Mouse (Mus musculus) kidney, adult 2 months (tissue): ENCODE data around the gene B4galnt2. TPM values are rescaled to one million over a fixed set of nuclear protein-coding genes. Genes with fewer than 3 reads are reported as not detected.

Source experiments
- DNase-seq: peaks from one replicate; pipeline ENCODE4 v3.0.0; 2021
- H3K27ac ChIP-seq: fragments of 200-500 bp; 2 replicates; pipeline ENCODE4 v1.5.1; 2012; ENCODE audit warnings: low read depth, low read length, control low read depth, inconsistent platforms; ENCODE audit not compliant: insufficient read depth
- H3K27me3 ChIP-seq: fragments of 200-500 bp; replicated peaks from 2 replicates; pipeline ENCODE4 v1.6.1; 2012; ENCODE audit warnings: mild to moderate bottlenecking, moderate library complexity, low read length, inconsistent platforms; ENCODE audit not compliant: control insufficient read depth, insufficient read depth
- H3K36me3 ChIP-seq: fragments of 200-500 bp; 2 replicates; pipeline ENCODE4 v1.6.1; 2012; ENCODE audit warnings: mild to moderate bottlenecking, moderate library complexity, low read length, inconsistent platforms; ENCODE audit not compliant: control insufficient read depth, insufficient read depth
- H3K4me1 ChIP-seq: fragments of 200-500 bp; 2 replicates; pipeline ENCODE4 v1.6.1; 2011; ENCODE audit warnings: low read length; ENCODE audit not compliant: control insufficient read depth, insufficient read depth
- H3K4me3 ChIP-seq: fragments of 200-500 bp; 2 replicates; pipeline ENCODE4 v1.5.1; 2011; ENCODE audit warnings: mild to moderate bottlenecking, low read depth, low read length, control low read depth; ENCODE audit not compliant: insufficient read depth
- CTCF ChIP-seq: fragments of 200-500 bp; conservative IDR thresholded peaks from 2 replicates; pipeline ENCODE4 v1.5.1; 2011; ENCODE audit warnings: low read depth, mild to moderate bottlenecking, control low read depth, low read length, moderate library complexity, mixed read lengths; ENCODE audit not compliant: insufficient read depth, insufficient read length
- POLR2A ChIP-seq: fragments of 200-500 bp; IDR thresholded peaks from one replicate; pipeline ENCODE4 v1.6.1; 2011; ENCODE audit warnings: low read depth, low read length, control low read depth
- WGBS: fragments of 180-500 bp; shearing (Covaris S2); methylation state at CpG from one replicate; pipeline ENCODE4 v1.1.7; 2018; 5-methylcytosine and 5-hydroxymethylcytosine counted together
- polyA plus RNA-seq: library from polyadenylated mRNA; depleted of rRNA; stranded (reverse); fragments of >200 nt; gene quantifications from 2 replicates; pipeline ENCODE4 v1.2.3, GENCODE M21; 2012

The B4galnt2 gene
- polyA plus RNA-seq, 1 experiment = 0.38 TPM

GRCm38 (mm10) chr11:95840694-95841497 is 73.8 kb downstream of the B4galnt2 start:
- 69% methylated on average over 5 of the region's 5 CpGs for WGBS
- no peaks in the 10 kb centered on the region for H3K36me3 ChIP-seq

GRCm38 (mm10) chr11:95838999-95839868 is 75.5 kb downstream of the B4galnt2 start:
- H3K4me1 ChIP-seq = peaks cover 3% of the 10 kb centered on the region; the same call in 1 of the 2 replicates
- no peak for TF ChIP-seq CTCF
- no peak for TF ChIP-seq POLR2A

More at GRCm38 (mm10) chr11:95840694-95841497, 73.8 kb downstream of the B4galnt2 start:
- H3K4me1 ChIP-seq = peaks cover 3% of the 10 kb centered on the region; the same call in 1 of the 2 replicates
- H3K27me3 ChIP-seq = no peaks in the 10 kb centered on the region
- H3K4me3 ChIP-seq = peak overlapping the region; percentile 62
- peak overlapping the region; percentile 88 for H3K27ac ChIP-seq
- DNase-seq = no peak
- TF ChIP-seq CTCF (no peak), POLR2A (no peak)

GRCm38 (mm10) chr11:95838598-95838997 is 76.1 kb downstream of the B4galnt2 start:
- TF ChIP-seq CTCF (no peak), POLR2A (no peak)
- no peak for DNase-seq
- 71% methylated on average over 4 of the region's 4 CpGs for WGBS
- H3K4me1 ChIP-seq = peaks cover 3% of the 10 kb centered on the region; the same call in 1 of the 2 replicates
- H3K4me3 ChIP-seq = no peak overlapping the region
- H3K36me3 ChIP-seq = no peaks in the 10 kb centered on the region
- H3K27me3 ChIP-seq = no peaks in the 10 kb centered on the region
- H3K27ac ChIP-seq = peak overlapping the region; percentile 21

More at GRCm38 (mm10) chr11:95838999-95839868, 75.5 kb downstream of the B4galnt2 start:
- DNase-seq = peak; percentile 18
- WGBS = 65% methylated on average over 8 of the region's 8 CpGs
- H3K27ac ChIP-seq = no peak overlapping the region; the same call in 1 of the 2 replicates
- H3K27me3 ChIP-seq = no peaks in the 10 kb centered on the region
- H3K4me3 ChIP-seq = no peak overlapping the region
- H3K36me3 ChIP-seq = no peaks in the 10 kb centered on the region

- Histone ChIP-seq H3K4me1 (peaks cover 3% of the 10 kb centered on the region; the same call in 1 of the 2 replicates), H3K27me3 (no peaks in the 10 kb centered on the region), H3K27ac (peak within 1 kb of the TSS; percentile 65), H3K36me3 (no peaks in the 10 kb centered on the region), H3K4me3 (no peak within 1 kb of the TSS)
- peak; percentile 95 for DNase-seq
- WGBS = 24% methylated on average over 10 of the region's 10 CpGs
- TF ChIP-seq POLR2A (no peak), CTCF (no peak)
Measured at GRCm38 (mm10) chr11:95837059-95837458, 77.6 kb downstream of the B4galnt2 start, which contains the start of gene Gngt2. Gene Gngt2, plus strand, starts transcription at chr11:95837216.

GRCm38 (mm10) chr11:95836433-95836832 is 78.3 kb downstream of the B4galnt2 start:
- WGBS = 26% methylated on average over 6 of the region's 6 CpGs
- Histone ChIP-seq H3K4me1 (peaks cover 3% of the 10 kb centered on the region; the same call in 1 of the 2 replicates), H3K27ac (peak overlapping the region; percentile 65), H3K36me3 (no peaks in the 10 kb centered on the region), H3K4me3 (no peak overlapping the region), H3K27me3 (no peaks in the 10 kb centered on the region)
- DNase-seq = peak; percentile 70
- TF ChIP-seq CTCF = no peak
- no peak for TF ChIP-seq POLR2A

- DNase-seq = no peak
- Histone ChIP-seq H3K27ac (peak overlapping the region; percentile 65), H3K4me1 (peaks cover 7% of the 10 kb centered on the region; the same call in 1 of the 2 replicates), H3K36me3 (no peaks in the 10 kb centered on the region), H3K4me3 (no peak overlapping the region), H3K27me3 (no peaks in the 10 kb centered on the region)
- no peak for TF ChIP-seq POLR2A
- no peak for TF ChIP-seq CTCF
- WGBS = 51% methylated on average over 6 of the region's 6 CpGs
Measured at GRCm38 (mm10) chr11:95835832-95836231, 78.9 kb downstream of the B4galnt2 start.
